Mouse (Mus musculus): ENCODE results near the gene Mob3a. TPM values are rescaled to one million over a fixed set of nuclear protein-coding genes. Genes with fewer than 3 reads are reported as not detected.

Gene Mob3a
- polyA plus RNA-seq (2014; fragmentation: Nextera tagmentation; extraction: Ambion mirVana), result 23.3 and 34.4 TPM in 2 replicates

DNA sequence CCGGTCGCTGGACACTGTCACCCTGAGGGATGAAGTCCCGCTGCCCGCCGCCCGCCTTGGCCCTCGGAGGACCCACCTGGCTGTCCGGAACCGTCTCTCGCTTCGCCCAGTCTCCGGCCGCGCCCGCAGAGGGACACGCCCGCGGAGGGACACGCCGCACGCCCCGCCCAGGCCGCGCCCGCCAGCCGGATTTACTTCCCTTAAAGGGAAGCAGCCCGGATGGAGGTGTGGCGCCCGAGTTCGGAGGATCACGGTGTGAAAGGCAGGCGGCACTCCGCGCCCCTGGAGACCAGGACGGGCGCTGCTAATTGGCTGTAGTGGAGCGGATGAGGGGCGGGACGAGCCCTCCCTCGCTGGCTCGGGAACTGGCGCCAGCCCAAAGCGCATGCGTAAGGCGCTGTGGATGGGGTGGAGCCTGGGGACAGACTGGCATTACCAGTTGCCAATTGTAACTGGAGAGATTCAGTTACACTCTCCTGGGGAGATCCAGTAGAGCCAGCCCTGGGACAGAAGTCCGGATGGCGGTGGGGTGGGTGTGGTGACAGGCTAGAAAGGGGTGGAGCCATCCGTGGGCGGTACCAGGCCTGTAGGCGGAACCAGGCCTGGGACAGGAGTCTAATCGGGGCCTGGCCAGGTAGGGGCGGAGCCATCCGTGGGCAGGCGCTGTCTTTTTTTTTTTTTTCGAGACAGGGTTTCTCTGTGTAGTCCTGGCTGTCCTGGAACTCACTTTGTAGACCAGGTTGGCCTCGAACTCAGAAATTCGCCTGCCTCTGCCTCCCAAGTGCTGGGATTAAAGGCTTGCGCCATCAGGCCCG is at the start of gene Mob3a, which contains the start of gene Izumo4:
TSS of gene Mob3a (minus strand) at position 257 of the 815 bp plus-strand sequence.
TSS of gene Izumo4 (plus strand) at position 464 of the 815 bp plus-strand sequence.
- under 1% methylated on average over 59 of the region's 59 CpGs for WGBS

DNA sequence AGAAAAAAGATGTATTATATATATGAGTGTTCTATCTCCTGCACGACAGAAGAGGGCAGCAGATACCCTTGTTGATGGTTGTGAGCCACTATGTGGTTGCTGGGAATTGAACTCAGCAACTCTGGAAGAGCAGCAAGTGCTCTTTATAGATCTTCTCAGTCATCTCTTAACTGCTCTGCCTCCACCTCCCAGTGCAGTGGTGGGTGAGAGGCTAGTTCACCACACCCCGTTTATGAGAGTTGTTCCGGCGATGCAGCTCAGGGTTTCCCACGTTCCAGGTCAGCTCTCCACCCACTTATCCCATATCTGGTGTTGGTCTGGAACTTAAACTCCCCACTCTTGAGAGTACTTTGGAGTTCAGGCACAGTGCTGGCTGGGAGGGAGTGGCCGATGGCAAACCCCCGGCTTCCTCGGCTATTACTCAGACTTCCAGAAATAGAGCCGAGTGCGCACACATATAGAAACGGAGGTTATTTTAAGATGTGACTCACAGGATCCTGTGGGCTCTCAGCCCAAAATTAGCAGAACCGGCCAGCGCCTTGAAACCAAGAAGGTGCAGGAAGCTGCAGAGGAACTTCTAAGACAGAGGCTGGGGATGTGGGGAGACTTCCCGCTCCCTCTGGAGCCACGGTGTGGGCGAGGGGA is 49.5 kb upstream of the Mob3a start:
- no peaks in the 10 kb centered on the region for H3K9me3 ChIP-seq (ENCODE audit: control insufficient read depth, low read length)
- H3K9ac ChIP-seq (ENCODE audit: low read depth, low read length), result peak overlapping the region; percentile 31; the same call in 1 of the 2 replicates
- no peaks in the 10 kb centered on the region for H3K36me3 ChIP-seq (ENCODE audit: control insufficient read depth, insufficient read depth, low read length)
- peaks cover 14% of the 10 kb centered on the region for H3K4me1 ChIP-seq (ENCODE audit: control insufficient read depth, insufficient read depth, low read length)
- H3K4me2 ChIP-seq (replicated peaks; ENCODE audit: low read depth, low read length), result peak overlapping the region; percentile 51
- H3K27ac ChIP-seq (ENCODE audit: low read depth, low read length), result peak overlapping the region; percentile 77; the same call in 1 of the 2 replicates
- H3K27me3 ChIP-seq (ENCODE audit: control insufficient read depth, insufficient read depth, low read length), result no peaks in the 10 kb centered on the region
- H3K4me3 ChIP-seq (ENCODE audit: low read length), result peak overlapping the region; percentile 23; the same call in 1 of the 2 replicates
- ATAC-seq (ENCODE audit: low FRiP score, low TSS enrichment), result no peak
- WGBS, result 11% methylated on average over 16 of the region's 16 CpGs

More for the DNA sequence above, at the start of gene Mob3a, which contains the start of gene Izumo4:
- H3K4me1 ChIP-seq (ENCODE audit: control insufficient read depth, insufficient read depth, low read length), result peaks cover 22% of the 10 kb centered on the region
- no peaks in the 10 kb centered on the region for H3K9me3 ChIP-seq (ENCODE audit: control insufficient read depth, low read length)
- H3K4me2 ChIP-seq (replicated peaks; ENCODE audit: low read depth, low read length), result peak within 1 kb of the TSS; percentile 90
- peak within 1 kb of the TSS; percentile 66 for H3K9ac ChIP-seq (ENCODE audit: low read depth, low read length)
- ATAC-seq (ENCODE audit: low FRiP score, low TSS enrichment), result peak; percentile 96
- peak within 1 kb of the TSS; percentile 69 for H3K27ac ChIP-seq (ENCODE audit: low read depth, low read length)
- H3K27me3 ChIP-seq (ENCODE audit: control insufficient read depth, insufficient read depth, low read length), result no peaks in the 10 kb centered on the region
- H3K36me3 ChIP-seq (ENCODE audit: control insufficient read depth, insufficient read depth, low read length), result peaks cover 11% of the 10 kb centered on the region
- H3K4me3 ChIP-seq (ENCODE audit: low read length), result peak within 1 kb of the TSS; percentile 65

DNA sequence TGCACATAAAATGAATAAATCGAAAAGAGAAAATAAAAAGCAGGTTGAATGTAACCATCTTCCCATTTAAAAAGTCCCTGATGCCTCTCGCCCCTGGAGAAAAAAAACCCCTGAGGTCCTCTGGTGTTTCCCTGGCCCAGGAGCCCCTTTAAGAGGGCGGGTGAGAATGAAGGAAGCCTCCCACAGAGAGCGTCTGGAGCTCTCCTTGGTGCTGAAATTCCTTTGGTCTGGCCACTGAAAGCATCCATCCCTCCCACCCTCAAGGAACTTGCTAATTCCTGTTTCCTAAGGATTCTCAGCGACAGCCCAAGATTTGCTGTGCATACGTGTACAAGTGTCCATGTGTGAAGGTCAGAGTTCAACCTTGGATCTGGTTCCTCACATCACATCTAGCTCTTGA is 46.8 kb upstream of the Mob3a start:
- Histone ChIP-seq H3K4me2 (replicated peaks; ENCODE audit: low read depth, low read length) (no peak overlapping the region), H3K36me3 (ENCODE audit: control insufficient read depth, insufficient read depth, low read length) (no peaks in the 10 kb centered on the region), H3K27ac (ENCODE audit: low read depth, low read length) (no peak overlapping the region), H3K4me1 (ENCODE audit: control insufficient read depth, insufficient read depth, low read length) (peaks cover 10% of the 10 kb centered on the region), H3K4me3 (ENCODE audit: low read length) (no peak overlapping the region), H3K27me3 (ENCODE audit: control insufficient read depth, insufficient read depth, low read length) (no peaks in the 10 kb centered on the region), H3K9ac (ENCODE audit: low read depth, low read length) (no peak overlapping the region), H3K9me3 (ENCODE audit: control insufficient read depth, low read length) (no peaks in the 10 kb centered on the region)
- ATAC-seq (ENCODE audit: low FRiP score, low TSS enrichment), result 0 out of 2 replicates have a peak, but pooled peaks have one; percentile 3
- 11% methylated on average over 6 of the region's 6 CpGs for WGBS

DNA sequence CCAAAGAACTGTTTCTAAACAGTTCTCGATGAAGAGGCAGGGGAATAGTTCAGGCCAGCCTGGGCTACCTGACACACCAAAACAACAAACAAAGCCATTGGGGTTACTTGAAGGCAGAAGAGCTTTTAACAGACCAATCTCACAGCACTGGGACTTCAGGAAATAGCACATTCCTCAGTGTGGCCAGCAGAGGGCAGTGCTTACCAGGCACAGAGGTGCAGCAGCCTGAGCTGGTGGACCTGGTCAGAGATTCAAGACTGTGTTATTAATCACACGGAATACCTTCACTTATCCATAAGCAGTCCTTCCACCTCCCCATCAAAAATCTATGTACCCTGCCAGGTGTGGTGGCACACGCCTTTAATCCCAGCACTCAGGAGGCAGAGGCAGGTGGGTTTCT is 45.6 kb upstream of the Mob3a start:
- Histone ChIP-seq H3K27me3 (ENCODE audit: control insufficient read depth, insufficient read depth, low read length) (no peaks in the 10 kb centered on the region), H3K9ac (ENCODE audit: low read depth, low read length) (no peak overlapping the region), H3K4me2 (replicated peaks; ENCODE audit: low read depth, low read length) (no peak overlapping the region), H3K9me3 (ENCODE audit: control insufficient read depth, low read length) (no peaks in the 10 kb centered on the region), H3K27ac (ENCODE audit: low read depth, low read length) (no peak overlapping the region), H3K36me3 (ENCODE audit: control insufficient read depth, insufficient read depth, low read length) (no peaks in the 10 kb centered on the region), H3K4me1 (ENCODE audit: control insufficient read depth, insufficient read depth, low read length) (peaks cover 13% of the 10 kb centered on the region), H3K4me3 (ENCODE audit: low read length) (no peak overlapping the region)
- WGBS, result 17% methylated on average over 3 of the region's 3 CpGs
- no peak for ATAC-seq (ENCODE audit: low FRiP score, low TSS enrichment)

DNA sequence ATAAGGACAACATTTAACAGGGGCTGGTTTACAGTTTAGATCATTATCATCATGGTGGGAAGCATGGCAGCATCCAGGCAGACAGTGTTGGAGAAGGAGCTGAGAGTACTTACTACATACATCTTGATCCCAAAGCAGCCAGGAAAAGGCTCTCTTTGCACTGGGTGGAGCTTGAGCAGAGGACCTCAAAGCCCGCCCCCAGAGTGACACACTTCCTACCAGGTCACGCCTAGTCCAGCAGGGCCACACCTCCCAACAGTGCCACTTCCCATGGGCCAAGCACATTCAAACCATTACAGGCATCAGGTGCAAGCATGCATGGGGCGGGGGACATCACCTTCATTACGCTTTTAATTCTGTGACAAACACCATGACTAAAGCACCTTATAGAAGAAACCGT is 42.5 kb upstream of the Mob3a start:
- no peaks in the 10 kb centered on the region for H3K27me3 ChIP-seq (ENCODE audit: control insufficient read depth, insufficient read depth, low read length)
- H3K27ac ChIP-seq (ENCODE audit: low read depth, low read length), result no peak overlapping the region
- no peak overlapping the region for H3K4me3 ChIP-seq (ENCODE audit: low read length)
- H3K4me1 ChIP-seq (ENCODE audit: control insufficient read depth, insufficient read depth, low read length), result peaks cover 21% of the 10 kb centered on the region
- H3K9me3 ChIP-seq (ENCODE audit: control insufficient read depth, low read length), result no peaks in the 10 kb centered on the region
- no peaks in the 10 kb centered on the region for H3K36me3 ChIP-seq (ENCODE audit: control insufficient read depth, insufficient read depth, low read length)
- H3K9ac ChIP-seq (ENCODE audit: low read depth, low read length), result no peak overlapping the region
- 39% methylated on average over 5 of the region's 5 CpGs for WGBS
- no peak for ATAC-seq (ENCODE audit: low FRiP score, low TSS enrichment)
- no peak overlapping the region for H3K4me2 ChIP-seq (replicated peaks; ENCODE audit: low read depth, low read length)

DNA sequence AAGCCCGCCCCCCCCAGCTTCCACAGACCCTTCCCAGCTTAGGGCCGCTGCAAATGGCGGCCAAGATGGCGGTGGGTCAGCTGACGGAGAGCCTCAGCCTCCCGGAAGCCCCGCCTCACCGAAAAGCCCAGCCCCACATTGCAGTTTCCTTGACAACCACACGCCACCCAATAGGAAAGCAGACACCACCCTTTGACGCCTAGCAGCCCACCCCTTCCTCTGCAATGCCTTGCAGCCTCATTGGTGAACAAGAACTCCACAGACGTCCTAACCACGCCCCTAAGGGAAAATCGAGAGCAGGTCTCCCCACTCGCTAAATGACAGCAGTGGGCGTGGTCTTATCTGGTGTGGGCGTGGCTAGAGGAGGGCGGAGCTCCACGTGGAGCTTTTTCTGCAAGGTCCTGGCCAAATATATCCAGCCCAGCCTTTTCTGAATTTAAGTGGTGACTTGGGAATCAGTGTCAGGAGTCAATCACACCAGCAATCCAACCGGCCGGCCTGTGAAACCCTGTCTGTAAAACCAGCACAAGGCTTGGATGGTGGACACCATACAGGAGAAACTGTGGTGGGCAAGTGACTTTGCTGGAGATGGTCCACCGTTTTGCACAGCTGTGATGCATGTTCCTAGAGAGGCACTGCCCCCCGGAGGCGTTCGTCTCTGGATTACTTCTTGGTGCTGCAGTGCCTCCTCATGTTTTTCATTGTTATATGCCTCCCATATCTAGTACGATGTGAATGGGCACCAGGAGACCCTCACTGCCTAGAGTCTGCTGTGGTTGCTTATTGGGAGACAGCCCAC is 40.6 kb upstream of the Mob3a start, which contains the start of gene Ap3d1:
TSS of gene Ap3d1 (minus strand) at position 85 of the 799 bp plus-strand sequence.
- 2% methylated on average over 25 of the region's 25 CpGs for WGBS
- Histone ChIP-seq H3K4me2 (replicated peaks; ENCODE audit: low read depth, low read length) (peak within 1 kb of the TSS; percentile 90), H3K9me3 (ENCODE audit: control insufficient read depth, low read length) (no peaks in the 10 kb centered on the region), H3K4me1 (ENCODE audit: control insufficient read depth, insufficient read depth, low read length) (peaks cover 21% of the 10 kb centered on the region), H3K27me3 (ENCODE audit: control insufficient read depth, insufficient read depth, low read length) (no peaks in the 10 kb centered on the region), H3K27ac (ENCODE audit: low read depth, low read length) (peak within 1 kb of the TSS; percentile 85), H3K4me3 (ENCODE audit: low read length) (peak within 1 kb of the TSS; percentile 99), H3K9ac (ENCODE audit: low read depth, low read length) (peak within 1 kb of the TSS; percentile 96), H3K36me3 (ENCODE audit: control insufficient read depth, insufficient read depth, low read length) (no peaks in the 10 kb centered on the region; the same call in 1 of the 2 replicates)
- peak; percentile 99 for ATAC-seq (ENCODE audit: low FRiP score, low TSS enrichment)

DNA sequence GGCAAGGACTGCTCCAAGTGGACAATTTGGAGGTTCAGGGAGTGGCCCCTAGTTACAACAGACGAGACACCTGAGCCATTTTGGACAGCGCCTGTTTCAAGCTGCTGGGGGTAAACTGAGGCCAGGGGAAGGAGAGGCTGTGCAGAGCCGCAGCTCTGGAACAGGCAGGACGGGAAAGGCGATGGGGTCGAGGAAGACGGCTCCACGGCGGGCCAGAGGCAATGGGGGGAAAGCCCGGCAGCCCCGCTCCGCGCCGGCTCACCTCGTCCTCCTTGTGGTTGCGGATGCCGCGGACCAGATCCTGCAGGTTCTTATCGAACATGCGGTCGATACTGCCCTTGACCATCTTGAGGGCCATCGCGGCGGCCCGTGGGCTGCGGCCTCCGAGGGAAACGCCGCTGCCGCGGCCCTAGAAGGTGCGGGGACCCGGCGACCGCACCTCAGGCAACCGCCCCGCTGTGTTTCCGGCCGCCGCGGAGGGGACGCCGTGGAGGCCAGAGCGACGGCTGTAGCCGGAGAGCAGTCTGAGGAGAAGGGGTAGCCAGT is 39.9 kb upstream of the Mob3a start:
- peak overlapping the region; percentile 90 for H3K4me2 ChIP-seq (replicated peaks; ENCODE audit: low read depth, low read length)
- H3K27me3 ChIP-seq (ENCODE audit: control insufficient read depth, insufficient read depth, low read length), result no peaks in the 10 kb centered on the region
- H3K4me3 ChIP-seq (ENCODE audit: low read length), result peak overlapping the region; percentile 99
- H3K9me3 ChIP-seq (ENCODE audit: control insufficient read depth, low read length), result no peaks in the 10 kb centered on the region
- ATAC-seq (ENCODE audit: low FRiP score, low TSS enrichment), result peak; percentile 2; the same call in 1 of the 2 replicates
- whole genome bisulfite sequencing, result under 1% methylated on average over 46 of the region's 46 CpGs
- peaks cover 4% of the 10 kb centered on the region; the same call in 1 of the 2 replicates for H3K36me3 ChIP-seq (ENCODE audit: control insufficient read depth, insufficient read depth, low read length)
- H3K9ac ChIP-seq (ENCODE audit: low read depth, low read length), result peak overlapping the region; percentile 96
- peak overlapping the region; percentile 85 for H3K27ac ChIP-seq (ENCODE audit: low read depth, low read length)
- peaks cover 21% of the 10 kb centered on the region for H3K4me1 ChIP-seq (ENCODE audit: control insufficient read depth, insufficient read depth, low read length)

DNA sequence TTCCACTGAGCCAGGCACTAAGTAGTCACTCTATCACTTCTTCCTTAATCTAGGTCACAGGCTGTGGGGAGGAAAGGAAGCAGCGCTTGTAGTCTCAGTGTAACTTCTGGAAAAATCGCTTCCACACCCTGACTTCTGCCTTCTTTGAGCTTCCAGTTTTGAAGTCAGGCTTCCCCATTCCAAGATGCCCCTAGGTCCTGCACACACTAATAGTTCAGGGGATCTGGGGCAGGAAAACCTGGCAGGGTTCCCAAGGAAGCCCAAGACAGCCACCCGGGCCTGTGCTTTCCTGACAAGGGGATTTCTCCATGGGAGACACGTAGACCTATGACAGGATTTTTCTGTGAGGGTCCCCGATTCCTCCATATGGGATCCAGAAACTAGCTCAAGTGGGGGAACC is 39.4 kb upstream of the Mob3a start:
- Histone ChIP-seq H3K27ac (ENCODE audit: low read depth, low read length) (no peak overlapping the region), H3K4me2 (replicated peaks; ENCODE audit: low read depth, low read length) (peak overlapping the region; percentile 90), H3K9me3 (ENCODE audit: control insufficient read depth, low read length) (no peaks in the 10 kb centered on the region), H3K4me3 (ENCODE audit: low read length) (peak overlapping the region; percentile 99), H3K4me1 (ENCODE audit: control insufficient read depth, insufficient read depth, low read length) (peaks cover 21% of the 10 kb centered on the region), H3K9ac (ENCODE audit: low read depth, low read length) (peak overlapping the region; percentile 96), H3K36me3 (ENCODE audit: control insufficient read depth, insufficient read depth, low read length) (peaks cover 4% of the 10 kb centered on the region; the same call in 1 of the 2 replicates), H3K27me3 (ENCODE audit: control insufficient read depth, insufficient read depth, low read length) (no peaks in the 10 kb centered on the region)
- ATAC-seq (ENCODE audit: low FRiP score, low TSS enrichment), result no peak
- WGBS, result 27% methylated on average over 5 of the region's 5 CpGs

Data from kidney, embryonic 14.5 days (tissue).